Mouse (Mus musculus): ENCODE data around the gene Cplx1. TPM values are rescaled to one million over a fixed set of nuclear protein-coding genes. Genes with fewer than 3 reads are reported as not detected.

Cplx1 gene
- total and polyA plus RNA-seq, 3 experiments, result not detected

DNA sequence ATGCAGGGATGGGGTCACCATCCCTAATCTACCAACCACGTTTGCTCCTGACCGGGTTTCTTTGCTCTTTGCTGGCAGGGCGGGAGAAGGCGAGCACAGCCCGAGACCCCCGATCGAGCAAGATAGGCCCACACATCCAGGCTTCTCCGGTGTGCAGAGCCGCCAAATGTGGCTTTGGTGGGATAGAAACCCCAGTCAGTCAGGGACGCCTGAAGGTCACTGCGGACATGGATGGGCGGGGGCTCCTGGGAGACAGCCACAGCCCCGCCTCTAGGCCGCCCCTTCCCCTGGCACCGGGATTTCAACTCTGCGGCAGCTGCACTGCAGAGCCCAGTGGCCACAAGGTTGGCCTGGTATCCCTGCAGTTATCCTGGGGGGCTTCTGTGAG lies 377 bp upstream of the Cplx1 start:
- H3K4me3 ChIP-seq (ENCODE audit: control insufficient read depth in 1 of 2, insufficient read depth in 1 of 2, low read depth in 2 of 2, low read length in 2 of 2), result no peak overlapping the region
- TF ChIP-seq CTCF (IDR thresholded peaks at IDR 0.05 in 2 of 3, conservative IDR thresholded peaks at IDR 0.05 in 1 of 3; ENCODE audit: control insufficient read depth in 1 of 3, insufficient read depth in 1 of 3, low read depth in 2 of 3, low read length in 3 of 3, poor library complexity in 1 of 3, severe bottlenecking in 1 of 3) (no peak), POLR2A (IDR thresholded peaks at IDR 0.05; ENCODE audit: control insufficient read depth in 1 of 2, insufficient read depth in 1 of 2, low read depth in 1 of 2, low read length in 2 of 2, poor library complexity in 1 of 2) (no peak), NRF1 (IDR thresholded peaks at IDR 0.05; ENCODE audit: insufficient read depth, low read depth, low read length, poor library complexity, severe bottlenecking) (no peak), UBTF (IDR thresholded peaks at IDR 0.05; ENCODE audit: borderline replicate concordance, insufficient read depth, low read depth, low read length) (no peak), CHD1 (IDR thresholded peaks at IDR 0.05; ENCODE audit: low read depth, low read length) (no peak), TCF12 (IDR thresholded peaks at IDR 0.05; ENCODE audit: low read depth, low read length) (no peak), BHLHE40 (IDR thresholded peaks at IDR 0.05; ENCODE audit: borderline replicate concordance, low read depth, low read length) (no peak), HCFC1 (IDR thresholded peaks at IDR 0.05; ENCODE audit: low read depth, low read length) (no peak), ELF1 (IDR thresholded peaks at IDR 0.05; ENCODE audit: low read depth, low read length) (no peak), USF2 (IDR thresholded peaks at IDR 0.05; ENCODE audit: borderline replicate concordance in 1 of 2, insufficient read depth in 1 of 2, low read depth in 1 of 2, low read length in 2 of 2) (no peak), MYB (IDR thresholded peaks at IDR 0.05; ENCODE audit: low read depth, low read length) (no peak), MEF2A (IDR thresholded peaks at IDR 0.05; ENCODE audit: extremely low read depth, insufficient replicate concordance, low read depth, low read length, poor library complexity, severe bottlenecking) (no peak), NELFE (IDR thresholded peaks at IDR 0.05; ENCODE audit: low read depth, low read length) (no peak), USF1 (IDR thresholded peaks at IDR 0.05; ENCODE audit: low read depth, low read length) (no peak), KAT2A (conservative IDR thresholded peaks at IDR 0.05; ENCODE audit: low read depth, low read length) (no peak), MXI1 (IDR thresholded peaks at IDR 0.05; ENCODE audit: low read depth, low read length) (no peak), ZMIZ1 (IDR thresholded peaks at IDR 0.05; ENCODE audit: low read depth, low read length) (no peak), SIN3A (IDR thresholded peaks at IDR 0.05; ENCODE audit: low read length) (no peak), JUND (IDR thresholded peaks at IDR 0.05; ENCODE audit: low read depth, low read length) (no peak)
- no peak overlapping the region for H3K9ac ChIP-seq (ENCODE audit: control insufficient read depth, low read depth, low read length, poor library complexity, severe bottlenecking)
- no peaks in the 10 kb centered on the region for H3K9me3 ChIP-seq (replicated peaks; ENCODE audit: insufficient read depth, low read length)
- H3K27ac ChIP-seq (ENCODE audit: control insufficient read depth, low read depth, low read length), result no peak overlapping the region
- no peak for DNase-seq (ENCODE audit: low read depth, low spot score)
- H3K27me3 ChIP-seq (ENCODE audit: control insufficient read depth in 1 of 2, insufficient read depth in 2 of 2, low read length in 2 of 2), result peaks cover 0 to 10% of the 10 kb centered on the region in 2 experiments; a peak in 2 of 4 replicates
- no peaks in the 10 kb centered on the region for H3K36me3 ChIP-seq (ENCODE audit: control insufficient read depth in 1 of 2, insufficient read depth in 2 of 2, low read length in 2 of 2)
- H3K4me1 ChIP-seq (ENCODE audit: control insufficient read depth in 1 of 2, insufficient read depth in 2 of 2, low read length in 2 of 2), result no peaks in the 10 kb centered on the region
- no peaks in the 10 kb centered on the region for H3K79me2 ChIP-seq (ENCODE audit: control insufficient read depth, insufficient read depth, low read length, poor library complexity)

DNA sequence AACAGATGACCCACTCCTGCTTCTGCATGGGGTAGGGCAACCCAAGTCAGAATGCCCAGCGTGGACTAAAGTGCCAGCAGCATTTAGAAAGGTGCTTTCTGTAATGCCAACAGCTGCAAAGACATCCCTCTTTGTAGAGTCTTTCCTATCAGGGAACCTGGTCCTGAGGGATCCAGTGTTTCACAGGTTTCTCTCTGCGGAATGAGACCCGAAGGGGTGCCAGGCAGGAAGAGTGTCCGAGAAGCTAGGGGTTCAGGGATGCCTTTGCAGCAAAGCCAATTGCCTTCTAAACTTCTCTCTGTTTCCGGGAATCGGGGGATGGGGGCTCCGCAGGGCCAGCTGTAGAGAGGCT lies 711 bp downstream of the Cplx1 start:
- 0 out of 4 replicates have a peak, but pooled peaks cover 0 to under 1% of the 10 kb centered on the region in 2 experiments for H3K27me3 ChIP-seq (ENCODE audit: control insufficient read depth in 1 of 2, insufficient read depth in 2 of 2, low read length in 2 of 2)
- no peaks in the 10 kb centered on the region for H3K36me3 ChIP-seq (ENCODE audit: control insufficient read depth in 1 of 2, insufficient read depth in 2 of 2, low read length in 2 of 2)
- H3K27ac ChIP-seq (ENCODE audit: control insufficient read depth, low read depth, low read length), result no peak overlapping the region
- TF ChIP-seq ZKSCAN1 (IDR thresholded peaks at IDR 0.05; ENCODE audit: low read depth, low read length) (no peak), JUND (IDR thresholded peaks at IDR 0.05; ENCODE audit: low read depth, low read length) (no peak), MAZ (IDR thresholded peaks at IDR 0.05; ENCODE audit: low read depth, low read length) (no peak), UBTF (IDR thresholded peaks at IDR 0.05; ENCODE audit: borderline replicate concordance, insufficient read depth, low read depth, low read length) (no peak), NRF1 (IDR thresholded peaks at IDR 0.05; ENCODE audit: insufficient read depth, low read depth, low read length, poor library complexity, severe bottlenecking) (no peak), MAX (IDR thresholded peaks at IDR 0.05; ENCODE audit: low read length) (no peak), ZC3H11A (IDR thresholded peaks at IDR 0.05; ENCODE audit: low read depth, low read length) (no peak), ZNF384 (IDR thresholded peaks at IDR 0.05; ENCODE audit: low read depth, low read length) (no peak), KAT2A (conservative IDR thresholded peaks at IDR 0.05; ENCODE audit: low read depth, low read length) (no peak), TAL1 (IDR thresholded peaks at IDR 0.05; ENCODE audit: low read length) (no peak), MAFK (IDR thresholded peaks at IDR 0.05; ENCODE audit: borderline replicate concordance, low read depth, low read length) (no peak), ELF1 (IDR thresholded peaks at IDR 0.05; ENCODE audit: low read depth, low read length) (no peak), RAD21 (IDR thresholded peaks at IDR 0.05; ENCODE audit: low read depth, low read length) (no peak), POLR2AphosphoS5 (IDR thresholded peaks at IDR 0.05; ENCODE audit: borderline replicate concordance, low read depth, low read length) (no peak), TCF12 (IDR thresholded peaks at IDR 0.05; ENCODE audit: low read depth, low read length) (no peak), NELFE (IDR thresholded peaks at IDR 0.05; ENCODE audit: low read depth, low read length) (no peak), HCFC1 (IDR thresholded peaks at IDR 0.05; ENCODE audit: low read depth, low read length) (no peak)
- no peak for DNase-seq (ENCODE audit: low read depth, low spot score)
- no peaks in the 10 kb centered on the region for H3K9me3 ChIP-seq (replicated peaks; ENCODE audit: insufficient read depth, low read length)
- no peaks in the 10 kb centered on the region for H3K4me1 ChIP-seq (ENCODE audit: control insufficient read depth in 1 of 2, insufficient read depth in 2 of 2, low read length in 2 of 2)
- no peak overlapping the region for H3K4me3 ChIP-seq (ENCODE audit: control insufficient read depth in 1 of 2, insufficient read depth in 1 of 2, low read depth in 2 of 2, low read length in 2 of 2)
- H3K9ac ChIP-seq (ENCODE audit: control insufficient read depth, low read depth, low read length, poor library complexity, severe bottlenecking), result no peak overlapping the region
- H3K79me2 ChIP-seq (ENCODE audit: control insufficient read depth, insufficient read depth, low read length, poor library complexity), result no peaks in the 10 kb centered on the region

Data from MEL (cell line).